In genomic region chr9:75001611-75002204, GRCm38 (mm10) we compare ENCODE assay signal across 9 mouse cellular contexts. TPM values are rescaled to one million over a fixed set of nuclear protein-coding genes. Genes with fewer than 3 reads are reported as not detected.
DNase-seq lines count a peak whose midpoint lies in the region; ATAC-seq and TF ChIP-seq lines count a peak whose summit lies in the region.
"Had no signal": no experiment of that assay in that cellular context is flagged by ENCODE, and none has a peak within 500 bp of the region (broad histone marks: within the 10 kb centered on the region; RNA-seq: fewer than 3 reads in every experiment).

No protein-coding gene starts in this region.

- H3K9ac ChIP-seq in intestine, embryonic 14.5 days (ENCODE audit: low read length) = no peak overlapping the region
- no peak overlapping the region for H3K9ac ChIP-seq in intestine, postnatal 0 days (ENCODE audit: low read depth, low read length)

- WGBS in intestine, embryonic 14.5 days = 35% methylated on average over 5 of the region's 5 CpGs
- 51% methylated on average over 5 of the region's 5 CpGs for WGBS in intestine, postnatal 0 days

- no peaks in the 10 kb centered on the region for H3K36me3 ChIP-seq in intestine, embryonic 14.5 days (ENCODE audit: control insufficient read depth, insufficient read depth, low read length)
- 0 out of 2 replicates have a peak, but pooled peaks cover 4% of the 10 kb centered on the region for H3K36me3 ChIP-seq in intestine, postnatal 0 days (ENCODE audit: control insufficient read depth, insufficient read depth)
- H3K36me3 ChIP-seq: G1E had no signal

- no peak overlapping the region for H3K4me2 ChIP-seq in intestine, embryonic 14.5 days (ENCODE audit: low read length)
- no peak overlapping the region for H3K4me2 ChIP-seq in intestine, postnatal 0 days (replicated peaks; ENCODE audit: low read depth)

- TF ChIP-seq CTCF in intestine, postnatal 0 days (IDR thresholded peaks at IDR 0.05; ENCODE audit: low read depth) = no peak

- H3K4me1 ChIP-seq in intestine, embryonic 14.5 days (replicated peaks; ENCODE audit: control insufficient read depth, insufficient read depth, low read length) = peaks cover 10% of the 10 kb centered on the region; the same call in 1 of the 2 replicates
- no peaks in the 10 kb centered on the region for H3K4me1 ChIP-seq in intestine, postnatal 0 days (replicated peaks; ENCODE audit: control insufficient read depth, insufficient read depth, low read length)

- H3K27ac ChIP-seq in intestine, embryonic 14.5 days (ENCODE audit: low read depth) = peak overlapping the region; percentile 44; the same call in 1 of the 2 replicates
- H3K27ac ChIP-seq in intestine, postnatal 0 days (ENCODE audit: low read depth, low read length) = no peak overlapping the region

- no peaks in the 10 kb centered on the region for H3K9me3 ChIP-seq in intestine, embryonic 14.5 days (ENCODE audit: control insufficient read depth, low read length)
- no peaks in the 10 kb centered on the region for H3K9me3 ChIP-seq in intestine, postnatal 0 days (ENCODE audit: control insufficient read depth)
- H3K9me3 ChIP-seq: G1E had no signal

- no peaks in the 10 kb centered on the region for H3K27me3 ChIP-seq in intestine, embryonic 14.5 days (replicated peaks; ENCODE audit: control insufficient read depth, insufficient read depth, low read length)
- no peaks in the 10 kb centered on the region for H3K27me3 ChIP-seq in intestine, postnatal 0 days (replicated peaks; ENCODE audit: control insufficient read depth, insufficient read depth, low read length)

- no peak for DNase-seq in intestine, embryonic 14.5 days (ENCODE audit: low spot score)
- peak; percentile 64 for DNase-seq in adipocyte (ENCODE audit: low spot score)
- peak; percentile 47 for DNase-seq in cerebellum, adult 8-10 months
- peak; percentile 74 for DNase-seq in heart, postnatal 4 days
- DNase-seq in urinary bladder, postnatal 25 days (ENCODE audit: low spot score) = no peak
- DNase-seq in layer of hippocampus, adult 9-11 months = no peak

- ATAC-seq in intestine, embryonic 14.5 days (replicated peaks; ENCODE audit: low FRiP score, low TSS enrichment, low read depth) = no peak
- ATAC-seq in intestine, postnatal 0 days = no peak
- ATAC-seq in inflammation-experienced regulatory T-cells, adult 6 months = no peak

- H3K4me3 ChIP-seq in intestine, embryonic 14.5 days (ENCODE audit: low read depth, low read length) = no peak overlapping the region
- no peak overlapping the region for H3K4me3 ChIP-seq in intestine, postnatal 0 days (ENCODE audit: low read depth, low read length)

RNA-seq across cellular contexts. Expression of gene Arpp19, which starts 35.7 kb away (rescaled TPM):
- 306 and 313 TPM in 2 replicates for polyA plus RNA-seq in intestine, embryonic 14.5 days (2014; fragmentation: Nextera tagmentation; extraction: Ambion mirVana)
- 383 and 410 TPM in 2 replicates for polyA plus RNA-seq in intestine, postnatal 0 days (2015; fragmentation: Nextera tagmentation; extraction: Ambion mirVana)
- total RNA-seq in heart, postnatal 4 days (2021) = 100 to 1,000 TPM; 154 to 179 TPM
- polyA plus RNA-seq in inflammation-experienced regulatory T-cells, adult 6 months (2017; shearing (Covaris generic)) = 100 to 1,000 TPM; 284 to 467 (median 368) TPM

RNA-seq across cellular contexts. Expression of gene Fam214a, which starts 49.0 kb away (rescaled TPM):
- polyA plus RNA-seq in intestine, embryonic 14.5 days (2014; fragmentation: Nextera tagmentation; extraction: Ambion mirVana) = 8.9 and 11.1 TPM in 2 replicates
- 5.1 and 5.7 TPM in 2 replicates for polyA plus RNA-seq in intestine, postnatal 0 days (2015; fragmentation: Nextera tagmentation; extraction: Ambion mirVana)
- total RNA-seq in heart, postnatal 4 days (2021) = 10 to 100 TPM; 13.3 to 15.9 TPM
- 10 to 100 TPM; 23.1 to 26.4 (median 23.5) TPM for polyA plus RNA-seq in inflammation-experienced regulatory T-cells, adult 6 months (2017; shearing (Covaris generic))

Comparison
In these comparisons a context has a peak if more than half of its experiments do, and no peak if none do; other contexts are left out.
1. DNase-seq: peak in adipocyte (single experiment), cerebellum, adult 8-10 months (single experiment) and heart, postnatal 4 days (single experiment); none in intestine, embryonic 14.5 days (single experiment), urinary bladder, postnatal 25 days (single experiment) and layer of hippocampus, adult 9-11 months (single experiment).